Mouse (Mus musculus) hindbrain, embryonic 15.5 days (tissue): ENCODE measurements around the gene Cd180. TPM values are rescaled to one million over a fixed set of nuclear protein-coding genes. Genes with fewer than 3 reads are reported as not detected.

Experiments used
- ATAC-seq: fragments of 200-750 bp; cut with Nextera tagmentation; 2 replicates; pipeline ENCODE4 v1.8.0; 2017; ENCODE audit warnings: low read depth, moderate number of reproducible peaks, moderate TSS enrichment; ENCODE audit not compliant: low FRiP score
- H3K27ac ChIP-seq: fragments of 300-500 bp; sonication (generic); replicated peaks from 2 replicates; pipeline ENCODE4 v1.5.1; 2015; ENCODE audit warnings: mild to moderate bottlenecking, inconsistent platforms
- H3K27me3 ChIP-seq: fragments of 300-500 bp; sonication (generic); 2 replicates; pipeline ENCODE4 v1.6.1; 2015; ENCODE audit warnings: control low read depth, inconsistent platforms
- H3K36me3 ChIP-seq: fragments of 300-500 bp; sonication (generic); 2 replicates; pipeline ENCODE4 v1.6.1; 2015; ENCODE audit warnings: control low read depth, inconsistent platforms
- H3K4me1 ChIP-seq: fragments of 300-500 bp; sonication (generic); replicated peaks from 2 replicates; pipeline ENCODE4 v1.6.1; 2015; ENCODE audit warnings: control low read depth, inconsistent platforms
- H3K4me2 ChIP-seq: fragments of 300-500 bp; sonication (generic); 2 replicates; pipeline ENCODE4 v1.6.1; 2015; ENCODE audit warnings: moderate library complexity, mild to moderate bottlenecking, inconsistent platforms
- H3K4me3 ChIP-seq: fragments of 300-500 bp; sonication (generic); 2 replicates; pipeline ENCODE4 v1.5.1; 2015; ENCODE audit warnings: mild to moderate bottlenecking, inconsistent platforms
- H3K9ac ChIP-seq: fragments of 300-500 bp; sonication (generic); 2 replicates; pipeline ENCODE4 v1.6.1; 2015; ENCODE audit warnings: inconsistent platforms
- H3K9me3 ChIP-seq: fragments of 300-500 bp; sonication (generic); 2 replicates; pipeline ENCODE4 v1.6.1; 2016; ENCODE audit warnings: control low read depth, inconsistent platforms
- WGBS: fragments of 180-500 bp; shearing (Covaris S2); methylation state at CpG from one replicate; pipeline ENCODE4 v1.1.7; 2015; 5-methylcytosine and 5-hydroxymethylcytosine counted together
- polyA plus RNA-seq: library from polyadenylated mRNA; unstranded; fragments of >200 nt; fragmentation: Nextera tagmentation; extraction: Ambion mirVana; gene quantifications from 2 replicates; pipeline ENCODE4 v1.2.1, GENCODE M21; 2015

Gene Cd180
- polyA plus RNA-seq: 0.54 and 1.1 TPM in 2 replicates

DNA sequence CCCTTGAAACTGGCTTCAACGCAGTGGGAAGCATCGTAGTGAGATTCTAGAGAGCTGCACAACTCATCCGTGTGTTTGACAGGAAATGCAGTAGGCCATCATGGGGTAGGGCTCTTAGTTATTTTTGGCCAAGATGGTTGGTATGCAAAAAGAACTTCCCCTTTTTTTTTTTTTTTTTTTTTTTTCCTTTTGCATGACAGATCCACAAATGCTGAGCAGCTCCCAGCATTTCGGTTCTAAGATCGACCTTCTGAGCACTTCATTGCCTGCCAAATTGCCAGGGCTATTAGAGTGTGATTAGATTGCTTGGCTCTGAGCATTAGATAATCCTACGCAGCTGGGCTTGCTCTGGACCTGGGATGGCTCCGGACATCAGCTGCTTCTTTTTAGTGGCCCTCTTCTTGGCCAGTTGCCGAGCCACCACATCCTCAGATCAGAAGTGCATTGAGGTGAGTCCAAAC, at the start of gene Cd180:
Gene Cd180, plus strand, starts transcription at position 218 of the 461 bp plus-strand sequence.
- Histone ChIP-seq H3K27me3 (no peaks in the 10 kb centered on the region), H3K9me3 (no peaks in the 10 kb centered on the region), H3K36me3 (no peaks in the 10 kb centered on the region), H3K9ac (no peak within 1 kb of the TSS), H3K4me2 (no peak within 1 kb of the TSS), H3K4me1 (peaks cover 12% of the 10 kb centered on the region), H3K27ac (no peak within 1 kb of the TSS), H3K4me3 (no peak within 1 kb of the TSS)
- no peak for ATAC-seq
- WGBS: 69% methylated on average over 8 of the region's 8 CpGs

DNA sequence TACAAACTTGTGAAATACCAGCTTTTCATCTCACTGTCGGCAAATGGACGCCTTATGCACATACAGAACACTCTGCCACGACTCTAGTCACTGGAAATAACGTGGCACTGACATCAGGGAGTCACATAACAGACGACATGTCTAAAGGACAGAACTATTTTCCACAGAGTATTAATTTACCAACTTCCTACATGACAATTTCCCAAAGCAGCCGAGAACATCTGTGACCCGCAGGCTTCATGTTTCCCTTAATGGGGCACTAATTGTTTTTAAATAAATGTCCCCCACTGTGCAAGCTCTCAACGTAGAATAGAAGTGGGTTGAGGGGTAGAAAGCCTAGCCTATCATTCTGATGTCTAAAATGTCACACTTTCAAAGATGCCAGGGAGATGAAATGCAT, 49.0 kb upstream of the Cd180 start:
- WGBS: 18% methylated on average over 8 of the region's 8 CpGs
- peaks cover 27% of the 10 kb centered on the region for H3K4me1 ChIP-seq
- no peaks in the 10 kb centered on the region for H3K36me3 ChIP-seq
- H3K9me3 ChIP-seq: no peaks in the 10 kb centered on the region
- H3K27me3 ChIP-seq: no peaks in the 10 kb centered on the region
- no peak overlapping the region for H3K4me3 ChIP-seq
- ATAC-seq: no peak
- no peak overlapping the region for H3K27ac ChIP-seq
- H3K9ac ChIP-seq: no peak overlapping the region
- H3K4me2 ChIP-seq: peak overlapping the region; percentile 43

DNA sequence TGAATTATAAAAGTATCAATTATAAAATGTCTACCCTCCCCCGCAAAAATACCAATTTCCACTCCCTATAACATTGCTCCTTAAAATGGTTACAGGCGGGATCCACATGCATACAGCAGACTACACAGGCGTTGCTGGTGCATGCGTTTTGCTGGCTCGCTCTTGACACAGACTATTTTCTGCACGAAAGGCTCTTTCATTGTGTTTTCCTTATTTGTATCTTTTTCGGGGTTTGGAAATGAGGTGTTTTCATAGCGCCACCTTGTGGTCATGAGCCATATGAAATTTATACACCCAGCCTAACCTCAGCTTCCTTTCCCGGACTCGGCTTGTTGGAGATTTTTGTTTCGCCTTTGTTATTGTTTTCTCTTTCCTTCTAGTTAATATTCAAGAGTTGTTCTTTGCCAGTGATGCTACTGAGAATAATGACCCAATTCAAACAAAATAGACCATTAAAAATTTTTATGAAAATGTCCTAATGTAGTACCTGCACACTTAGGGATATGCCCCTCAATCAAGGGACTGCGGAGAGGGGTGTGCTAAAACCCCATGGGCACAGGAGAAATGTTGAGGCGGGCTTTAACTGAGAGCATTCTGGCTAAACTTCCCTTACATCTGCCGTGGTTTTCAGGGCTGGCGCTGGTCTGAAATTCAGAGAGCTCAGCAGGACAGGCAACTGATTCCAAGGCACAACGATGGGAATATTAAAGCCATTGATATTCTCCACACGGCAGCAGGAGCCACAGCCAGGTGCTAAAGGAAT, 48.4 kb upstream of the Cd180 start:
- peak; percentile 81 for ATAC-seq
- Histone ChIP-seq H3K27me3 (no peaks in the 10 kb centered on the region), H3K4me2 (peak overlapping the region; percentile 43), H3K4me3 (no peak overlapping the region), H3K9me3 (no peaks in the 10 kb centered on the region), H3K9ac (no peak overlapping the region), H3K27ac (0 out of 2 replicates have a peak overlapping the region, but pooled peaks have one; percentile 41), H3K4me1 (peaks cover 27% of the 10 kb centered on the region), H3K36me3 (no peaks in the 10 kb centered on the region)
- WGBS: 16% methylated on average over 17 of the region's 17 CpGs

DNA sequence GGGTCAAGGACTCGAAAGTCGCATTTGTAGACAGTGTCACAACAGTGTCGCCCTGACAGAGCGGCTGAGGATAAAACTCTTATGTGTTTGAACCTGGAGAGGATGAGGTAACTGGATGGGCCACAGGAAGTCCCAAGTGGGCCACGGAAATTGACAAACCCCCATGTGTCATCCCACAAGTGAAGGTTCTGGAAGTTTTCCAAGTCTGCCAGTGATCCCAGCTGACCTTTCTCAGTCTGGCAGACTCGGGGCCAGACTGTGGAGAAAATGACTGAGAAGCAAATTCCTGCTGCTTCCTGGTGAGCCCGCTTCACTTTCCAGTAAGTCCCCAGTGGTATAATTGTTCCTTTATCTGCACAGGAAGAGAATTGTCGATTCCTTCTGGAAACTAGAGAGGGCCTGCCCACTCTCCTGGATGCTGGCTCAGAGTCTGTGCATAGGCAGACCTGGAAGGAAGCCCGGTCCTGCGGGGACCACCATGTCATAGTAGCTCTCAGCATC, 47.0 kb upstream of the Cd180 start:
- peaks cover 27% of the 10 kb centered on the region for H3K4me1 ChIP-seq
- ATAC-seq: no peak
- H3K27me3 ChIP-seq: no peaks in the 10 kb centered on the region
- H3K9me3 ChIP-seq: no peaks in the 10 kb centered on the region
- no peak overlapping the region for H3K4me3 ChIP-seq
- WGBS: 64% methylated on average over 10 of the region's 10 CpGs
- H3K4me2 ChIP-seq: no peak overlapping the region
- no peak overlapping the region for H3K27ac ChIP-seq
- H3K36me3 ChIP-seq: no peaks in the 10 kb centered on the region
- no peak overlapping the region for H3K9ac ChIP-seq

DNA sequence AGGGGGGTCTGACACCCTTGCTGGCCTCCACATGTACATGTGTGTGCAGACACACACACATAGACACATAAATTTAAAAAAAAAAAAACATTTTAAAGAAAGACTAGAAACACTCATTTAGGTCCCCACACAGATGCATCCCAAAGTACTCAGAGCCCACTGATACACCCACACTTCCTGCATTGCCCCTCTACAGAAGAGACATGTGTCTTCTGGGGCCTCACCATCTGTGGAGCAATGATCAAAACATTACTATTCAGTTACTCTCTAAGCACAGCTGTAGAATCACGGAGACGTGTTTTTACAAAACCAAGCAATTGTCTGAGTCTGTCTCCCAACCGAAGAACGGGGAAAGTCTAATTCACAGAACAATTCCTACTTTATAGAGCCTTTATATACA, 45.8 kb upstream of the Cd180 start:
- 85% methylated on average over 4 of the region's 4 CpGs for WGBS
- H3K27me3 ChIP-seq: no peaks in the 10 kb centered on the region

DNA sequence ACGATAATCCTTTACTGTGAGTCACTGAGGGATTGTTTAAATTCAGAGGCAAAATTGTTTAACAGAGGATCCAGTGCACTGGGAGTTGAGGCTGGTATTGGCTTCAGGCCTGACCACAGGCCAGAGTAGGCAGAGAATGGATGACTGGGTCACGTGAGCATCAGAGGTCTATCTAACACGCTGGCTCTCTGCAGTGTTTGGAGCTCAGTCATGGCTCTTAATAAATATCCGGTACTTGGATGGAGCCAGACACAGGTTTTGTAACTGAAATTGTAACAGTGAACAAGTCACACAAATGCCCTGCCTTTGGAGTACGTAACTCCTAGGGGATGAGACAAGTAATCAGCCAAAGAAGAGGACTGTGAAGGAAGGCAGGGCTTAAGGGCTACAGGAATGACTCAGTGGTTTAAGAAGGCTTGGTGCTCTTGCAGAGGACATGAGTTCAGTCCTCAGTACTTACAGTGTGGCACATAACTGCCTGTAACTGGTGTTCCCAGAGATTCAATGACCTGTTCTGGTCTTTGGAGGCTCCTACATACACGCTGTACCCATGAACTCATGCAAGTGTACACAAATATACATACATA, 41.0 kb upstream of the Cd180 start:
- Histone ChIP-seq H3K9me3 (no peaks in the 10 kb centered on the region), H3K27me3 (no peaks in the 10 kb centered on the region), H3K4me3 (no peak overlapping the region), H3K27ac (no peak overlapping the region), H3K4me2 (no peak overlapping the region), H3K9ac (no peak overlapping the region), H3K36me3 (no peaks in the 10 kb centered on the region), H3K4me1 (no peaks in the 10 kb centered on the region)
- 88% methylated on average over 6 of the region's 6 CpGs for WGBS
- no peak for ATAC-seq

More for the DNA sequence above, 45.8 kb upstream of the Cd180 start:
- Histone ChIP-seq H3K9me3 (no peaks in the 10 kb centered on the region), H3K9ac (no peak overlapping the region), H3K4me3 (no peak overlapping the region), H3K4me2 (no peak overlapping the region), H3K4me1 (peaks cover 27% of the 10 kb centered on the region), H3K27ac (no peak overlapping the region), H3K36me3 (no peaks in the 10 kb centered on the region)
- no peak for ATAC-seq

DNA sequence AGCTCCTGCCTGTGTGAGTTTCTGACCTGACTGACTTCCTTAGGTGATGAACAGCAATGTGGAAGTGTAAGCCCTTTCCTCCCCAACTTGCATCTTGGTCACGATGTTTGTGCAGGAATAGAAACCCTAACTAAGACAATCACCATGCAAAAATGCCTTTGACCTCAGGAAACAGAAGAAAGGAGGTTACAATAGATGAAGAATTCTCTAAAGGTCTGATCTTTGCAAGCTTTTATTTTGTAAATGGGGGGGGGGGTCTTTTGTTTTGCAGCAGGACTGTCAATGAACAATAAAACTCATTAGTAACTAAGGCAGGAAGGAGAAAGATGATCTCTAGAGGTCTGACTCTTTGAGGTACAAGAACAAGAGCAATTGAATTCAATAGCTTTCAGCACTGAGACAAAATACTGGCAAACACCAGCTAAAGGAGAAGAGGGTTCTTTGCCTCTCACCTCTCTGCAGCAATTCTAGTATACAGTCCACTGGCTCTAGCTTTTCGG, 38.2 kb upstream of the Cd180 start:
- Histone ChIP-seq H3K4me1 (no peaks in the 10 kb centered on the region), H3K27me3 (no peaks in the 10 kb centered on the region), H3K4me3 (no peak overlapping the region), H3K9ac (no peak overlapping the region), H3K36me3 (no peaks in the 10 kb centered on the region), H3K4me2 (no peak overlapping the region), H3K9me3 (no peaks in the 10 kb centered on the region), H3K27ac (no peak overlapping the region)
- WGBS: 60% methylated on average over 2 of the region's 2 CpGs
- no peak for ATAC-seq

DNA sequence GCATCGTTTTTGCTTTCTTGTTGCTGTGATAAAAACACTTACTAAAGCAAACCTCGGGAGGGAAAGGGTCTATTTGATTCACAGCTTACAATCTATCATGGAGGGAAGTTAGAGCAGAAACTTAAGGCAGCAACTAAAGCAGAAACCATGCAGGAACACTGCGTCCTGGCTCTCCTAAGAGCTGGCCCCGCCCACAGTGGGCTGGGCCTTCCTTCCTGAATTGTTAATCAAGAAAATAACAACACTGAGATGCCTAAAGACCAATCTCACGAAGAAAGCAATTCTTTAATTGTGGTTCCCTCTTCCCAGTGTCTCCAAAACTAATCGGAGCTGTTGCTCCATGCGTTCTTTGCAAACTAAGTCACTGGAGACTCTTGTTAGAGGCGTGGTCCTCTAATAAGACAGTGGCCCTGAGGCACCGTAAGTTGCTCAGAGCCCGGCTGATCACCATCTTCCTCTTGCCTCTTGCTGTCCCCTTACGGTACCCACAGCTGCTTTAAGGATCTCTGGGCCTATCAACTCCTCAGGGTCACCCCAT, 37.1 kb upstream of the Cd180 start:
- Histone ChIP-seq H3K27ac (no peak overlapping the region), H3K27me3 (no peaks in the 10 kb centered on the region), H3K9me3 (no peaks in the 10 kb centered on the region), H3K4me1 (no peaks in the 10 kb centered on the region), H3K4me3 (no peak overlapping the region), H3K36me3 (no peaks in the 10 kb centered on the region), H3K9ac (no peak overlapping the region), H3K4me2 (no peak overlapping the region)
- no peak for ATAC-seq
- WGBS: 78% methylated on average over 11 of the region's 11 CpGs

DNA sequence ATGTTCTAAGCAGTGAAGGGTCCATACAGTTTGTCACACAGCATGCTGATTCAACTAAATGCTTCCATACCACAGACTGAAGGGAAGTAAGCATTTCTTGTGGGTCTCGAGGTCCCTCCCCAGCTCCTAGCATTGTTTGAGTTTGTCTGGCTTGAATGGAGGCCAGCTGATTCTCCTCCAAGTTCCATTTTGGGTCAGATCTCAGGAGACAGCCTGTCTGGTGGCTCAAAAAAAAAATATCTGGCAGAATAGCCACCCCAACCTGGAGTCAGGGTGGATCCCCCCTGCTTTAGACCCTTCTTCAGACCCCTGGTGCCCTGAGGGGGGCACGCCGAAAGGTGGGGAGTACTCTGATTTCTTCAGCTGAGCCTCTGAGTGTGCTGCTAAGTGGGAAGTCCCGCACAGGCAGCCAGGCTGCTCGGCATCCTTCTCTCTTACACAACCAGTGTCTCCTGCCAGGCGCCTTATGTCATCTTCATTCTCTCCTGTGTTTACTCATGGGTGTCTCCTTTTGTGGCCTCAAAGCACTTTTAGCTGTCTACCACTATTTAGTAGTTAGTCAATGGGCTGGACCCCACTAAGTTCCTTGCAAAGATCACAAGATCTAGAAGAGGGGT, 35.0 kb upstream of the Cd180 start:
- no peaks in the 10 kb centered on the region for H3K27me3 ChIP-seq
- H3K36me3 ChIP-seq: no peaks in the 10 kb centered on the region
- no peaks in the 10 kb centered on the region for H3K4me1 ChIP-seq
- no peak for ATAC-seq
- no peak overlapping the region for H3K4me3 ChIP-seq
- WGBS: 76% methylated on average over 6 of the region's 6 CpGs
- H3K9ac ChIP-seq: no peak overlapping the region
- no peak overlapping the region for H3K27ac ChIP-seq
- no peak overlapping the region for H3K4me2 ChIP-seq
- H3K9me3 ChIP-seq: no peaks in the 10 kb centered on the region

DNA sequence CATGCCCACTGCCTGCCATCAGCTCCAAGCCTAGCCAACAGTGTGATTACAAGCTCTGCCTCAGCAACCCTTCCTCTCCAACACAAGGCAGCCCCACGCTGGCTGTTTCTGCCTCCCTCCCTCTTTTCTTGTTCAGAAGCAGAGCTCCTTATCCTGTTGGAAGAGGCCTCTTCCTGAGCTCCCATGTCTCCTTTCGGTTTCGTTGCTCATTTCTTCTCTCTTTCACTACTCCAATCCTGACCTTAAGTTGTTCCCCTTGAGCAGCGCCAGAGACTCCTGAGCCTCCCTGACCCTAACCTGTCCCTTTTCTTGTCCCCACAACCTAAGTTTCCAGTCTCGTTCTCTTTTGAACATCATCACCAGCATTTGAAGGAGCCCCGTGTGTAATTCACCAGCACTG, 29.3 kb upstream of the Cd180 start:
- WGBS: 73% methylated on average over 6 of the region's 6 CpGs
- H3K27ac ChIP-seq: no peak overlapping the region
- H3K9me3 ChIP-seq: no peaks in the 10 kb centered on the region
- no peaks in the 10 kb centered on the region for H3K27me3 ChIP-seq
- no peak overlapping the region for H3K4me2 ChIP-seq
- no peak for ATAC-seq
- no peak overlapping the region for H3K9ac ChIP-seq
- no peak overlapping the region for H3K4me3 ChIP-seq
- H3K4me1 ChIP-seq: no peaks in the 10 kb centered on the region
- H3K36me3 ChIP-seq: no peaks in the 10 kb centered on the region

DNA sequence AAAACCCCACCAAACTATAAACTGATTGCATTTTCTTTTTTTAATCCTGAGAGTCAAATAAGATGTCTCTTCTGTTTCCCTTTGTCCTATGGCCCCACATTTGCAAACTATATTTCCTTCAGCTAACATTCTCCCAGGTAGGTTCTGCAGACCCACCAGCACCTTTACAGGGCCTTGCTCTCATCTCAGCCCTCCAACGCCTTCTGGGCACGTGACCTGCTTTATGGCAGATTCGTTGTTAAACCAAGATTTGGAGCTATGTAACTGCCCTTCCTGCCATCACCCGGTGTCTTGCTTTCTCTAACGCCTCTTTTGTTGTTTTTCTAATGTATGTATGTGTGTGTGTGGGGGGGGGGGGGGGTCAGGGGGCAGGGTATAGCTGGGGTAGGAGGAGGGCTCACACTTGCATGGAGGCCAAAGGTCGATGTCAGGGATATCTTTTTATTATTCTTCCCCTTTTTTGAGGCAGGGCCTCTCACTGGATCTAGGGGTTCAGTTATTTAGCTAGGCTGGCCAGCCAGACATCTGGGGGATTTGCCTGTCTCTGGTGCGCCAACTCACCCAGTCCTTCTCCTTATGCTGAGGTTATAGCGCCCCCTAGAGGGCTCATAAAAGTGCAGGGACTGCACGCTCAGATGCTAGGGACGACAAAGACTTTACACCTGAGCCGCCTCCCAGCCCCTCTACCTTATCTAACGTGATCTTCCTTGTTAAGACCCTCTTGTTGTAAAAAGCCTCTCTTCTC, 28.3 kb upstream of the Cd180 start:
- no peak overlapping the region for H3K9ac ChIP-seq
- no peaks in the 10 kb centered on the region for H3K9me3 ChIP-seq
- 0 out of 2 replicates have a peak, but pooled peaks have one; percentile 54 for ATAC-seq
- H3K27ac ChIP-seq: no peak overlapping the region
- no peaks in the 10 kb centered on the region for H3K27me3 ChIP-seq
- no peaks in the 10 kb centered on the region for H3K36me3 ChIP-seq
- peak overlapping the region; percentile 33 for H3K4me2 ChIP-seq
- H3K4me3 ChIP-seq: peak overlapping the region; percentile 14; the same call in 1 of the 2 replicates
- WGBS: 52% methylated on average over 12 of the region's 12 CpGs
- no peaks in the 10 kb centered on the region for H3K4me1 ChIP-seq
